Mouse (Mus musculus): Measurements from ENCODE around the gene Olig1.

DNA sequence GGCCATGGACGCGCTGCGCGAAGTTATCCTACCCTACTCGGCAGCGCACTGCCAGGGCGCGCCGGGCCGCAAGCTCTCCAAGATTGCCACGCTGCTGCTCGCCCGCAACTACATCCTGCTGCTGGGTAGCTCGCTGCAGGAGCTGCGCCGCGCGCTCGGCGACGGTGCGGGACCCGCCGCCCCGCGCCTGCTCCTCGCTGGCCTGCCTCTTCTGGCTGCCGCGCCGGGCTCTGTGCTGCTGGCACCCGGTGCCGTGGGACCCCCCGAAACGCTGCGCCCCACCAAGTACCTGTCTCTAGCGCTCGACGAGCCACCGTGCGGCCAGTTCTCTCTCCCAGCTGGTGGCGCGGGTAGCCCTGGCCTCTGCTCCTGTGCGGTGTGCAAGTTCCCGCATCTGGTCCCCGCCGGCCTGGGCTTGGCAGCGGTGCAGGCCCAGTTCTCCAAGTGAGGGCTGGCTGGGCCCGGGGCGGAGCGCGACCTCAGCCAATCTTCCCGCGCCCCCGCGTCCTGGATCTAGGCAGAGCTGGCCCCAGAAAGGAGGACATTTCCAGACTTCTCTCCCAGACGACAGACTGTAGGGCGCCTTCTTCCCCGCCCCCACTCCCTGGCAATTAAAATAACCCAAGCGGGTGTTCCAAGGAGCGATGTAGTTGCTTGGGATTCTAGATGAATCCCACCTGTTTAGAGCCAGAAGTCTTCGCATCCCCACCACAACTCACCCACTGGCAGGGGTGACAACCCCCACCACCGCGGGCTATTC, 820 bp downstream of the Olig1 start:
- no peak for TF ChIP-seq CTCF (IDR thresholded peaks at IDR 0.05; ENCODE audit: borderline replicate concordance, insufficient read depth, low read depth, low read length)
- TF ChIP-seq POLR2A (IDR thresholded peaks at IDR 0.05; ENCODE audit: borderline replicate concordance, insufficient read depth, low read length) = no peak
